Comparison of ENCODE assay signal across 7 mouse cellular contexts in the genomic region with DNA sequence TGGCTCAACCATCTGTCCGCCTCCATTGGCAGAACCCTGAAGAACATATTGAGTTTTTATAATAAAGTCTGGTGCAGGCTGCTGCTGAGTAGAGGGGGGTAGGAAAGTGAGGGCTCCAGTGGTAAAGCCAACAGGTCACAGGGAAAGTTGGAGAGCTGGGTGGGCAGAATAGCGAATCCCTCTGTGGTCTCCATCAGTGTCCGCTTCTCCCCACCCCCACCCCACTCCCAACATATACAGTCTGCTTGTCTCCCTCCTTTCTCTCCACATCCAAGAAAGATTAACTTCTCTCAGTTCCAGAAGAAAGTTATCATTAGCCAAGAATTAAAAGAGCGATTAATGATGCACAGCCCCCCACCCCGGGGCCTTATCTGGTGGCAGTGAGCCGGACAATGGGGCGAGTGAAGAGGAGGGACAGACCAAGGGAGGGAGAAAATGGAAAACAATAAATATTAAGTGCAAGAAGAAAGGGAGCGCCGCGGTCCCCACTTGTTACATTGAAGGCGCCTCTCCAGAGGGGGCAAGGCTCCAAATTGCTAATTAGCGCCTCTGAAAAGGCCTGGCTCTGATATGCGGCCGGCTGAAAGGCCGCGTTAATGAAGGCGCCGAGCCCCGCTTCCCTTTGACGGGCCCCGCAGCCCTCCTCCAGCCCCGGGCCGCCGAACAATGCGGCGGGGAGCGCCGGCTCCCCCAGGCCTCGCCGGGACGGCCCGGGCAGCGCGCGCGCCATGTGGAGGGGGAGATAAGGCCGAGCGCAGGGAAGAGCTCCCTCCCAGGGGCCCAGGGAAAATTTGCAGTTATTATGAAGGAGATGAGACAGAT. TPM values are rescaled to one million over a fixed set of nuclear protein-coding genes. Genes with fewer than 3 reads are reported as not detected.
DNase-seq lines count a peak whose midpoint lies in the region; ATAC-seq and TF ChIP-seq lines count a peak whose summit lies in the region.

No protein-coding gene starts in this region.

- H3K27me3 ChIP-seq in forebrain, postnatal 0 days (ENCODE audit: insufficient read depth, low read length) = peaks cover 5% of the 10 kb centered on the region
- peaks cover 56% of the 10 kb centered on the region for H3K27me3 ChIP-seq in liver, embryonic 15.5 days

- H3K4me3 ChIP-seq in forebrain, postnatal 0 days (ENCODE audit: low read depth, low read length) = peak overlapping the region; percentile 35
- peak overlapping the region; percentile 55 for H3K4me3 ChIP-seq in liver, embryonic 15.5 days (replicated peaks)

- peak; percentile 23 to 71 for DNase-seq in spleen, postnatal 4 days (ENCODE audit: low spot score in 2 of 2)
- no peak for DNase-seq in spleen, postnatal 10 days (ENCODE audit: low spot score in 2 of 2)
- DNase-seq in forebrain, postnatal 0 days = peak; percentile 57
- no peak for DNase-seq in urinary bladder, postnatal 4 days (ENCODE audit: low spot score in 2 of 2)
- no peak for DNase-seq in cerebellum, adult 9-10 months
- DNase-seq in thymus, postnatal 25 days = no peak

- H3K4me2 ChIP-seq in forebrain, postnatal 0 days (ENCODE audit: low read depth) = peak overlapping the region; percentile 84
- H3K4me2 ChIP-seq in liver, embryonic 15.5 days = peak overlapping the region; percentile 83

- no peak overlapping the region for H3K27ac ChIP-seq in forebrain, postnatal 0 days (ENCODE audit: low read depth, low read length)
- H3K27ac ChIP-seq in liver, embryonic 15.5 days (replicated peaks) = peak overlapping the region; percentile 85

- no peaks in the 10 kb centered on the region for H3K36me3 ChIP-seq in forebrain, postnatal 0 days (ENCODE audit: insufficient read depth)
- H3K36me3 ChIP-seq in liver, embryonic 15.5 days (replicated peaks) = no peaks in the 10 kb centered on the region

- TF ChIP-seq CTCF in forebrain, postnatal 0 days (IDR thresholded peaks at IDR 0.05; ENCODE audit: low read depth) = no peak

- peak; percentile 75 for ATAC-seq in forebrain, postnatal 0 days
- ATAC-seq in liver, embryonic 15.5 days (ENCODE audit: insufficient read depth) = peak; percentile 96

- WGBS in forebrain, postnatal 0 days = 4% methylated on average over 38 of the region's 38 CpGs
- 8% methylated on average over 38 of the region's 38 CpGs for WGBS in liver, embryonic 15.5 days (ENCODE audit: insufficient replicate concordance)

- H3K4me1 ChIP-seq in forebrain, postnatal 0 days (ENCODE audit: insufficient read depth) = 0 out of 2 replicates have a peak, but pooled peaks cover 2% of the 10 kb centered on the region
- peaks cover 34% of the 10 kb centered on the region for H3K4me1 ChIP-seq in liver, embryonic 15.5 days (replicated peaks)

- no peaks in the 10 kb centered on the region for H3K9me3 ChIP-seq in forebrain, postnatal 0 days (ENCODE audit: low read length)
- H3K9me3 ChIP-seq in liver, embryonic 15.5 days (replicated peaks) = no peaks in the 10 kb centered on the region

- H3K9ac ChIP-seq in forebrain, postnatal 0 days = peak overlapping the region; percentile 56
- H3K9ac ChIP-seq in liver, embryonic 15.5 days = peak overlapping the region; percentile 52

RNA-seq across cellular contexts. Expression of gene Gpatch2l, which starts 21.2 kb away (rescaled TPM):
- total RNA-seq in forebrain, postnatal 0 days (2014; rRNA removed) = 34.6 and 41.0 TPM in 2 replicates
- 16.4 and 21.5 TPM in 2 replicates for polyA plus RNA-seq in forebrain, postnatal 0 days (2015; fragmentation: Nextera tagmentation; extraction: Ambion mirVana)
- 6.0 and 6.2 TPM in 2 replicates for polyA plus RNA-seq in liver, embryonic 15.5 days (2015; fragmentation: Nextera tagmentation; extraction: Ambion mirVana)

Comparison
In these comparisons a context has a peak if more than half of its experiments do, and no peak if none do; other contexts are left out.
1. DNase-seq: peak in spleen, postnatal 4 days (2 of 2) and forebrain, postnatal 0 days (single experiment); none in spleen, postnatal 10 days (0 of 2), urinary bladder, postnatal 4 days (0 of 2), cerebellum, adult 9-10 months (single experiment) and thymus, postnatal 25 days (single experiment).